Mouse (Mus musculus): ENCODE measurements around the gene Bcl2. TPM values are rescaled to one million over a fixed set of nuclear protein-coding genes. Genes with fewer than 3 reads are reported as not detected.
A peak's percentile ranks its signal among the peaks of the same experiment; 100 is the strongest.

Bcl2 gene
- total RNA-seq, 2 experiments from 2014 or later: 8.6 to 9.0 TPM

DNA sequence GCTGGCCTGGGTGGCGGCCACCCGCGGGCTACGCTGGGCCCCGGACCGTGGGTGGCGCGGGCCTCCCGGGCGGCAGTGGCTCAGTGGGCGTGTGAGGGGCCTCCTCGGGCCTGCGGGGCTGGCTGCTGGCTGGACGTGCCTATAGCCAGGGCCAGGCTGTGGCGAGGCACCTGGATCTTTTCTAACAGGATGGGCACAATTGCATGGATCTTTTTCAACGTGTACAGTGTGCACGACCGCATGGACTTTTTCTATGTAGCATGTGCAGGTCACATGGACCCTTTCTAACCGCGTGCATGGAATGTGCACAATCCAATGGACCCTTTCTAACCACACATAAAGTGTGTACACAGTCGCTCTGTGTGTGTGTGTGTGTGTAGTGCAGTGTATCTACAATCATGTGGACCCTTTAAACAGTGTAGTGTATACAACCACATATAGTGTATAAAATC lies 482 bp upstream of the Bcl2 start:
- peak in 1 of 2 experiments; percentile 18 for DNase-seq (ENCODE audit: low spot score in 2 of 2)

DNA sequence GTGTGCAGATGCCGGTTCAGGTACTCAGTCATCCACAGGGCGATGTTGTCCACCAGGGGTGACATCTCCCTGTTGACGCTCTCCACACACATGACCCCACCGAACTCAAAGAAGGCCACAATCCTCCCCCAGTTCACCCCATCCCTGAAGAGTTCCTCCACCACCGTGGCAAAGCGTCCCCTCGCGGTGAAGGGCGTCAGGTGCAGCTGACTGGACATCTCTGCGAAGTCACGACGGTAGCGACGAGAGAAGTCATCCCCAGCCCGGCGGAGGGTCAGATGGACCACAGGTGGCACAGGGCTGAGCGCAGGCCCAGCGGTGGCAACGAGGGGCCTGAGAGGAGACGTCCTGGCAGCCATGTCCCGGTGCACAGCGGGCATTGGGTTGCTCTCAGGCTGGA lies 1.7 kb downstream of the Bcl2 start:
- DNase-seq (ENCODE audit: low spot score in 2 of 2): no peak

DNA sequence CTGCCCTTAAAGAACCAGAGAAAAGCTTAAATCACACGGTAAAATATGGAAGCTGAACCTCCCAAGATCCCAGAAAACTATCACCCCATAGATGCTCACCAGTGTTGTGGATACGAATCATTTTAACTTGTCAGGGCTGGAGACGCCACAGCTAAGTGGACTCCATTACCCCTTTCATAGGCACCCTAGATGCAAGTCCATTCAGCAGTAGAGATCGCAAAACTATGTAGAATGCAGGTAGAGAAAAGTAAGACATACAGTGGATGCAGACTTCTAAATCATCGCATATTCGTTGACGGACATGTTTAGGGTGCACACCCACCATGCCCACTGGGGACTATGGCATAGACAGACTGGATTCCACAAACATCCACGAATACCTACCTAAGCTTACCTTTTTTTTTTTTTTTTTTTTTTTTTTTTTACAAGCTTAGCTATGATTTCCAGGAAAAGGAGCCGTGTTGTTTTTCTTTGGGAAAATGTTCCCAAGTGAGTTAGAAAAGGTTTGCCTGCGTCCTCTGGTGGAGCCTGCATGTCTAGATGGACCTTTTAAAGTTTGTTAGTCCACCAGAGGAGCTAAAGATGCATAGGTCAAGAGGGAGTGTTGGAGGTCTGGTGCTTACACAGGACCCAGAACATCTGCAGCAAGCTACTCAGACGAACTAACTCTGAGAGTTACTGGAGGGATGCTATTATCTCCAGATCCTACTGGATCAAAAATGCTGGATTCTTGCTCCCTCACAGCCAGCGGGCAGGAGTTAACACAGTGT lies 2.5 kb downstream of the Bcl2 start:
- no peak for DNase-seq (ENCODE audit: low spot score in 2 of 2)

DNA sequence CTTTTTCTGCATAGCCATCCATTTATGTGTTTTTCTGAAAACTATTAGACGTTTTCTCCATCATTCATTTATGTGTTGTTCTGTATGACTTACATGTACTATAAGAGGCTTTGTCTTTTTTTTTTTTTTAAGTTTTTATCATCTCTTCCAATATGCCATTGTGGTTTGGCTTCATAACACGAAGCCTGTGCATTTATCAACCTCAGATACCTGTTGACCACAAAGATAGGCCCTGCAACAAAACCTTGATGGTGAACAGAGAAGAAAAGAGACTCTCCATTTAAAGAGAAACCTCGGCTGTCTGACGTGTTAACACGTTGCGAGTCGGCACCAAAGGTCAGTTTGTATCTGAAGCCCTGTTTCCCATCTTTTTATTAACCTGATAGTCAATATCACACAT lies 3.9 kb downstream of the Bcl2 start:
- DNase-seq (ENCODE audit: low spot score in 2 of 2): no peak

DNA sequence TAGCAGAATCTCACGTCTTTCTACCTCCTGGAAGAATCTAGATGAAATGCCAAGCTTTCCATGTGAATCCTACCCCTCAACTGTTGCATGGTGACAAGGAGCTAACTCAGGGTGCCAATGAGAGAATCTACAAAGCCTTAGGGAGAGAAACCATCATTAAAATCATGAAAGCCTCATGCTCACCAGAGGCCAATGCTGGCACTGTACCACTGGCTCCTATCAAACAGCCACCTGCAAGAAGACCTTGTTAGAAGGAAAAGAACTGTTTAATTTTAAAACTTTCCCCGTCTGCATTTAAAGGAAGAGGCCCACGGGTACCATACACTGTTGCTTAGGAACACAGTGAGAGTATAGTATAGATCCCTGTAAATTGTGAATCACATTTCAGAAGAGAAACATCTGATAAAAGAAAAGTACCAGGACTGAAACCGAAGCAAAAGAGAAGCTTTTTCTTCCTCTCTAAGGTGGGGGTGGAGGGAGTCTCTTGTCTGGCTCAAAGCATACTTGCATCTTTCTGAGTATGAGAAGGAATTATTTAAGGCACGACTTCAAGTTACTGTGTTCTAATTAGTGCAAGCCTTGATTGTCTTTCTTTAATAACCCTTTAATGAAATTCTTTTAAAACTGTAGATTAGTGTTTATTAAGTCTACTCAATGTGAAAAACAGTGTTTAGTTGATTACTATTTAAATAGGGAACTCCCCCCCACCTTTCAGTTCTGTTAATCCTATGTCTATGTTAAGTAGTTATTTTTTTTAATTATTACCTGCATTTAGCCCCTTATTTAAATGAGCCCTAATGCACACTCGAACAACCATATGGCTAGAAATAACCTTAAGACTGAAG lies 6.8 kb downstream of the Bcl2 start:
- DNase-seq (ENCODE audit: low spot score in 2 of 2): no peak

DNA sequence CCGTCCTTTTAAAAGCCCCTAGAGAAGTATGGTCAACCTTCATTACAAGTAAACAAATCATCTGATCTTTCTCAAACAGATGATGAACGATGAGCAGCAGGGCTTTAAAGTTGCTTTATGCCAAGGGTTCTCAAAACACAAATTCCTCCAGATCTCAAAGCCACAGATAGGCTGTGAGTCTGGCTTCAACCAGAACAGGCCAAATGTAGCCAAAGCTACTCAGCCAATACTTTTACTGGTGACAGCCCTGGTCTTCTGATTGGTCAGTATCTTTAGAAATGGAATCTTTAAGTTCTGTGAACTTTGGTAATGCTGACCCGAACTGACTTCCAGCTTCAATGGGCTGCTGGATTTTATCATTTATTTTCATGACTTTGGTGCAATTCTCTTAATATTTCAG lies 10.9 kb downstream of the Bcl2 start:
- DNase-seq (ENCODE audit: low spot score in 2 of 2): no peak

DNA sequence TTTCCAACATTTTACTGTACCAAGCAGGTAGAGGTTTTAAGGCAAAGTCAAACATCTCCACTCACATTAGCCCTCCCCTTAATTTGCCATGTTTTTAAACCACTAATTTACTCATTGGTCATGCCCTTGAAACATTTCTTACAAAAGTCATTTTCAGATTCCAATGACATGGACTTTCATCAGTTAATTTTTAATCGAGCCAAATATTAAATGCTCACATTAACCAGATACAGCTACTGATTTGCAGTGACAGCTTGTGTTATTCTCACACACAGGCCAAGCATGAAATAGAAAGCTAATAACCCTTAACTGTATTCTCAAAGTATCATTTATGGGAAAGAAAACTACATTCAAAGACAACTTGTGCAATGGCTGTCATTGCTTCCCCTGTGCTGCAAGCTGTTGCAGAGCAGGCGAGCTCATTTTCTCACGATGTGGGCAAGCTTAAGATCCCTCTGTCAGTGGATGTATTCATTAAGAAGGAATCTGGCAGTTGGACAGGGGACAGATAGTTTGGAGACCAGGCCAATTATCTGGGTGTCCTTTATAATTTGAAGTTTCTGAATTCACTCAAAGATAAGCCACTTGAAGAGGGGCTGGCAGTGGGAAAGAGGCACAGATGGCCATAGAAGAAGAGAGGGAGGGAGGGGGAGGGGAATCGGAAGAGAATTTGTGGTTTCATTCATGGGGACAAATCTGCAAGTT lies 11.5 kb downstream of the Bcl2 start:
- DNase-seq (ENCODE audit: low spot score in 2 of 2): peak in 1 of 2 experiments; percentile 24

DNA sequence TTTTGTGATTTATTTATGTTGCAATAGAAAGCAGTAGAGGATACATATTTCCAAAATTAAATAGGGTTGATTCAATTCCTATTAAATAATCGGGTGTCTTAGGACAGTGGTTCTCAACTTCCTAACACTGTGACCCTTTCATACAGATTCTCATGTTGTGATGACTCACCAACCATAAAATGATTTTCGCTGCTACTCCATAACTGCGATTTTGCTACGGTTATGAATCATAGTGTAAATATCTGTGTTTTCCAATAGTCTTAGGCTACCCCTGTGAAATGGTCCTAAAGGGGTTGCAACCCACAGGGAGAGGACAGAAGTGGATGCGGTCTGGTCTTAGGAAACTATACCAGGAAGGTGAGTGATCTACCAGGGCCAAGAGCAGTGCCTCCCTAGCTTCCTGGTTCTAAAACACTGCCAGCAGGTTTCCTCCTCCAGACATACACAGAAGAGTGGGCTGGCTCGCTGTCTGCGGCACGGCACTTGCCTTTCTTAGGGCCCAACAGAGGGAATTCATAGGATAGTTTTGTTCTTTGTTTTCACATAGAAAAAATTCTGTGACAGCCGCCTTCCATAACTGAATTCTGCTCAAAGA lies 13.5 kb downstream of the Bcl2 start:
- DNase-seq (ENCODE audit: low spot score in 2 of 2): no peak

DNA sequence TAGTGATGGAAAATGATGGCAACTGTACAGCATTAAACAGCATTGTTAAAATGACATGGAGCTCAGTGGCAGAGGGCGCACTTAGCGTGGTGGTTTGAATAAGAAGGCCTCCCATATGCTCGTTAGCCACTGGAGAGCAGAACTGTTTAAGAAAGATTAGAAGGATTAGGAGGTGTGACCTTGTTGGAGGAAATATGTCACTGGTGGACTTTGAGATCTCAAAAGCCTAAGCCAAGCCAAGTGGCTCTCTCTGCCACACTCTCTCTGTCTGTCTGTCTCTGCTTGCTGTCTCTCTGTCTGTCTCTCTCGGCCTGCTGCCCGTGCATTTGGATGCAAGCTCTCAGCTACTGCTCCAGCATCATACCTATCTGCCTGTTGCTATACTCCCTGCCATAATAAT lies 17.6 kb downstream of the Bcl2 start:
- no peak for DNase-seq (ENCODE audit: low spot score in 2 of 2)

DNA sequence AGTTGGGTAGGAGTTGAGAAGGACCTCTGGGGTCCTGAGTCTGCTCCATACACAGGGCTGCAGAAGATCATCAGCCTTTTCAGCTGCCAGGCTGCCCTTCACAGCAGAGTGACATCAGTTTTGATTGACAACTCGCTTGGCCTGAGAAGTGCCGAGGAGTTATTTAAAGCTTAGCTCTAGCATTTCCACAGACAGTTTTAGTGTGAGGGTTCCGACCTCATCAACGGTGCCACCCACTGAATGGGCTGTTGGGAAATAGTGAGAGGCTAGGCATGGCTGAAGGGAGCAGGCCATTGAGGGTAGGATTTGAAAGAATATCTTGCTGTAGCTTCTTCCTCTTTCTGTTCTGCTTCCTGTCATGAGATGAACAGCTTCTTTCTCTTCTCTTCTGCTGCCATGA lies 18.4 kb downstream of the Bcl2 start:
- DNase-seq (ENCODE audit: low spot score in 2 of 2): no peak

DNA sequence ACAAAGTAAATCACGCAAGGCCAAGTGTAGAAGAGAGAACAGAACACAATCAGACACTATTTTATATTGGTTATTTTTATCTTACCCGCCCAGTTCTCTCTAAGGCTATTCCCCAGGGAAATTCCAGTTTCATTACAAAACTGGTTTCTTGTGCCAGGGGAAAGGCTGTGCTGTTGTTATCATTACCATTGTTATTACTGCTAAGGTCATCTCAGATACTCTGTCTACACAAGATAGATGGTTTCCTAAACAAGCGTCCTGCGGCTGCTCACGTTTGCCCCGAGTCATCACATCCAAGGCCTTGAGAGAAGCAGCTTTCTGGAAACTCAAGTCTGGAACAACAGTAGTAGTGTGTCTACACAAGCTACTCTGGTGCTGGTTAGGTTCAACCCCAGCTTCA lies 19.8 kb downstream of the Bcl2 start:
- DNase-seq (ENCODE audit: low spot score in 2 of 2): no peak

DNA sequence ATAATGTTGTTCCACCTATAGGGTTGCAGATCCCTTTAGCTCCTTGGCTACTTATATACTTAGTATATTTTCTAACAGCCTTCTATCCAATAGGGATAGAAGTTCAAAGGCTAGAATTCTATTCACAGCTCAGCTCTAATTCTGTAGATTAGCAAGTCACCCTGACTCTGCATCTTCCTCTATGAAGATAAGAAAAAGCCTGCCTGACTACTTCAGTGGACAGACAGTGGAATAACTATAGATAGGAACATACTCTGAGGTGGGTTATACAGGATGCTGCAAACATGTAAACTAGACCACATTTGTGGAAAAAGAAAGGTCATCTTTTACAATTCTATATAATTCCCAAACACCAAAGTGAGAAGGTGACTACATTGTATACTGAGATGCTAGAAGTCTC lies 21.5 kb downstream of the Bcl2 start:
- no peak for DNase-seq (ENCODE audit: low spot score in 2 of 2)

DNA sequence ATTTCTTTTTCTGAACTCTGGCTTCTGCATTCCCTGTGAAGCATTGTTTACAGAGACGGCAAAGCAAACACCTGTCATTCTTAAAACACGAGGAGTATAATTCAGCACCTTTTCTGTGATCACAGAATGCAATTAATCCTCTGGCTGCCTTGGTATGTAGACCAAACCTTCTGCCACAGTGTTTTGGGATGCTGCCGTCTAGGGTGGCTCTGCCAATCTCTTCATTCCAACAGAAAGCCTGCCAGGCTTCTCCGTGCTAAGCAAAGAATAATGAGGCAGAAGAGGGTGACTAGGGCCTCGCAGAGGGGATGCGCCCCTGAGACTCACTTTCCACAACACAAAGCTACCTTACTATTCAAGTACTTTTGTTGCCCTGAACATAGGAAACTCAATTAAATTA lies 23.2 kb downstream of the Bcl2 start:
- no peak for DNase-seq (ENCODE audit: low spot score in 2 of 2)

DNA sequence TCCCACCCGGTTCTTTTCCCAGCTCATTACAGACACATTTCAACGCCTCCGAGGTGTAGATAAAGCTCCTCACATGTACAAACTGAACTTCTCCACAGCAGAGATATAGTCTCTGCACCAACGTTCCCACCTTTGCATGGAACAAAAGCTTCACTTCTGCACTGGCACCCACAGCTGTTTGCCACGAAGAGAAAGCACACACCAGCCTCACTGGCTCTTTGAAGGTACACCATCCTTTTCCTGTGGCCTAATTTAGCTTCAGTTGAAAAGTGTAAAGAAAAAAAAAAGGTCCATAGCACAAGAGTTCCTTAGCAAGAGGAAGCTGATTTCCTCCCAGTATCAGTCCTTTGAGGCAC lies 25.9 kb downstream of the Bcl2 start:
- DNase-seq (ENCODE audit: low spot score in 2 of 2): no peak

DNA sequence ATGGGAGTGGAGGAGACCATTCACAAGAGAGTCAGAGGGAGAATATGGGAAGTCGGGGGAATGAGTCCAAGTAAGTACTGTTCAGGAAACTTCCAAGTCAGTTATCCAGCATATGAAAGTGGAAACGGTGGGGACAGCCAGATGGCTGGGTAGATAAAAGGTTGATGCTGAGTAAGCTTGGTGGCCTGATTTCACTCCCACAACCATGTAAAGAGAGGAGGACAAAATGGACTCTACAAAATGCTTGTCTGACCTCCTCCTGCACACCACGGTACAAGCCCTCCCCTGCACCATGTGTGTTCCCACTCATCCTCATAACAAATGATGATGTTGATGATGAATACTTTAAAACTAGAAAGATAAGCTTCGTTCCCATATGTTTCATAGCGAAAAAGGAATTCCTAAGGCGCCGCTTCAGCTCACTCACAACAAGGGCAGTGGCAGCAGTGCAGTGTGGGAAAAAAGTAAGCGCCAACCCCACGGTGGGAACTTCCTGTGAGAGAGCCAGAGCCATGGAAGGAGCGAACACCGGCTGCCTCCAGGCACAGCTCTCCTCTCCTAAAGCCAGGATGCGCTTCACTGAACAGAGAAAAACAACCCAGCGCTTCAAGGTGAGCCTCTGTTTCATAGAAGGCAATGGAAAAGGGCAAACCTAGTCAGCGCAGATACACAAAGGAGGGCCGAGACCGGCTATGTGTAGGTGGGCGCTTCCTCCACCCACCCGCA lies 26.5 kb downstream of the Bcl2 start:
- DNase-seq (ENCODE audit: low spot score in 2 of 2): no peak

DNA sequence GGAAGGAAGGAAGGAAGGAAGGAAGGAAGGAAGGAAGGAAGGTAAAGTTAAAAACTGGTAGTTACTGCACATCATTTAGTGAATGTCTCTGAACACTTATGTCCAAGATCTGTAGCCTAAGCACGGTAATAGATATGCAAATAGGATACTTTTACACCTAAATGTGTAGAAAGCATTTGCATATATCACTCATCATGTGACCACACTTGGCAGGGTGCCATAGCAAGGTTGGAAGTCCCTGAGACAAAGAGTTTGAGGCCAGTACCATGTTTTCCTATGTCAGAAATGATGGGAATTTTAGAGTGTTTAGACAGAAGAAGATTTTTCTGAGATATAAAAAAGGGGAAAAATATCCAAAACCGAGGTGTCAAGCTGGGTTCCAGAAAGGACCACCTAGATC lies 28.4 kb downstream of the Bcl2 start:
- no peak for DNase-seq (ENCODE audit: low spot score in 2 of 2)

DNA sequence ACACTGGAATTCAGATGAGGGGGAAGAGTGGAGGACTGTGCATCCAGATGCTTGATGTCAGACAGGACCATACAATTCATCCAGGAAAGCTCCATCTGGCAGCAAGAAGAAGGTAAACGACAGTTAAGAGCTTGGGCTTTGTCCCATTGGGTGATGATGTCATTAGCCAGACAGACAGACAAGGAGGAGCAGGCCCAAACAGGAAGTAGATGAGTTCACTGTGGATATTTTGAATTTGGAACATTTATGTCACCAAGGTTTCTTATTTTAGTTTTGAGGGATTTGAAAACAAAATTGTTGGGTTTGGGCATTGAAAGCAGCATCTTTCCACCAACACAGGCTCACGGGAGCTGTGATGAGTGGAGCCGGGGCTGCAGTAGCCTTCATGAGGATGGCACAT lies 29.5 kb downstream of the Bcl2 start:
- DNase-seq (ENCODE audit: low spot score in 2 of 2): no peak

DNA sequence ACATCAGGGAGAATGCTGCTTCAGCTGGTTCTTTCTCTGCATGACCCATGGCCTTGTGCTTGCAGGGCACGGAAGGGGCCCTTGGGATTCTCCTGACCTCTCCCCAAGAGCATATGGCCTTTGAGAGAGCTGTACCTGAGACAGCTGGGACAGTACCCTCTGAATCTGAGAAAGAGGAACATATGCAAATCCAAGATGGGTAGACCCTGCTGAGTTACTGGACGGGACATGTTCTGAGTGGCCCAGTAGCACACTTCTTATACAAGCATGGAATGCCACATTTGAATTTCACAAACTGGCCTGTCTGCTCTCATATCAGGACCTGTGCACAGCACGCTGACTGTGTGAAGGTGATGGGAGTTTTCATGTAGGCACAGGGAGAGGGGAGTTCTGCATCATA lies 31.2 kb downstream of the Bcl2 start:
- no peak for DNase-seq (ENCODE audit: low spot score in 2 of 2)

DNA sequence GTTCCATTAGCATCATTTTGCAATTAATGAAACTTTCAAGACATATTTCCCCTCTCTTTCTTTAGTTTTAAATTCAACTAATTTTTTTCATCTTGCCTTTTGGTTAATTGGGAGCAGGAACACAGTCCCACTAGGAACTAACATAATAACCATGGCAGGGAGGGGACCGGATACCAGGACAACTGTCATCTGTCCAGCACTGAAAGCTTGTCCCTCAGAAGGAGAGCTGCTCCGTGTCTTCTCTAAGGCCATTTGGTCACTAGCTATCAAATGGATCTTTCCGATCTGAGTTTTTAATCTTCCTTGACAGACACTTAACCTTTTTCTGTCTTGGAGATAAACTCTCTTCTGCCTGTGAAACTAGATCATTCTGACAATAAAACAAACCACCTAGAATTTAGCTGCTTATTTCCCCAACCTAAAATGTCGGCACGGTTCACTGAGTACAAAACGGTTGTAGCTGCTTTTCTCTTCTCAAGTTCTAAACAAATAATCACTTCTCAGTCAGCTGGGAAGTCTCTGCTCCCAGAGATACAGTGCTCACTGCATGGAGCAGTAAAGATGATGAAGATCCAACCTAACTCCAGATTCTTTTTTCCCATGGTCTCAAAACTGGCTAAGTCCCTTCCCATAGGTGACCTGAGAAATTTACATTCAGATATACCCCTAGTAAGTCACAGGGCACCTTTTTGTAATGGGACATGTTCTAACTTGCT lies 34.1 kb downstream of the Bcl2 start:
- no peak for DNase-seq (ENCODE audit: low spot score in 2 of 2)

DNA sequence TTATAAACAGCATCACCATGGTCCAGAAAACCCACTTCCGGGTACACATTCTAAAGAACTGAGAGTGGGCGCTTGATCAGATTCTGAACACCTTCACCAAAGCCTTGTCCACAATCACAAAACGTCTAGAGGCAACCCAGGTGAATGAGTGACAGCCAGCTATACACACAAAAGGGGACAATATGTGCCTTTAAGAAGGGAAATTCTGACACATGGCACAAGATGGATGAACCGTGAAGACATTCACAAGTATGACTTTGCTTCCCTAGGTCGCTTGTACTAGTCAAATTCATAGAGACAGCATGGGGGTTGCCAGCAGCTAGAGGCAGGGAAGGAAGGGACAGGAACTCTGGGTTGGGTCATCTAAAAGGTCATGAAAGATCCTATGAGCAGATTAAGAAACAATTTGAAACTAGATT lies 36.0 kb downstream of the Bcl2 start:
- no peak for DNase-seq (ENCODE audit: low spot score in 2 of 2)

Measured in layer of hippocampus, adult 18-20 months (tissue).